Mouse (Mus musculus) C3H10T1/2 (cell line): Measurements from ENCODE around the gene Vmn1r30. TPM values are rescaled to one million over a fixed set of nuclear protein-coding genes. Genes with fewer than 3 reads are reported as not detected.

Source experiments
- polyA plus RNA-seq, 2 experiments: library from polyadenylated mRNA; unstranded; fragments of >200 nt; fragmentation: generic; extraction: Trizol; gene quantifications; one replicate each; pipeline ENCODE4 v1.2.1; 2012; ENCODE audit warnings: missing spikeins in 2 of 2

The Vmn1r30 gene
- polyA plus RNA-seq: not detected

DNA sequence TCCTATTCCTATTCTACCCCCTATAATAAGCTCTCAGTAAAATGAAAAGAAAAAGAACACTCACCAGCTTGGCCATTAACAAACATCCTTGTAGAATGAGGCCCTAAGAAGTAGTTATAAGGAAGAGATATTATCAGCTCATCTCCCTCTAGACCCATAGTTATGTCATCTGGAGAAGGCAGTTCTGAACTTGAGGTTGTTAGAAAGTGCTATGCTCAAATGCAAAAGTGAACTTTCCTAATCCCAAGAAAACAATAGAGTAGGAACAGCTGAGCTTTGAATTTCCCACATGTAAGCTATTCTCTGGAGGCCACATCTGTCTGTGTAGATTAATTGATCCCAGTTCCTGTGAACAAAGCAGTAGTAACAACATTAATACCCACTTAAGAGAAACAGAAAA lies at the start of gene Vmn1r30:
Vmn1r30 (minus strand) TSS at position 101 of the 400 bp plus-strand sequence.

GRCm38 (mm10) chr6:58475230-58475629 lies 32.0 kb upstream of the Vmn1r30 start, which contains the start of gene Vmn1r31:
Gene Vmn1r31 (minus strand): TSS chr6:58475330.

Other genes starting within 250 kb of the Vmn1r30 start
- not detected for gene Vmn1r27, start 224.6 kb downstream of the Vmn1r30 start, polyA plus RNA-seq
- not detected for gene Vmn1r28, start 181.3 kb downstream of the Vmn1r30 start, polyA plus RNA-seq
- gene Vmn1r29, start 141.8 kb downstream of the Vmn1r30 start, polyA plus RNA-seq: not detected
- not detected for gene Vmn1r31, start 31.9 kb upstream of the Vmn1r30 start, polyA plus RNA-seq
- gene Abcg2, start 141.1 kb upstream of the Vmn1r30 start, polyA plus RNA-seq: 10 to 100 TPM in 1 of 2 experiments, under 1 TPM in 1; 0.71 to 10.7 TPM